Mouse (Mus musculus): ENCODE data around the gene Nol4l. TPM values are rescaled to one million over a fixed set of nuclear protein-coding genes. Genes with fewer than 3 reads are reported as not detected.
A peak's percentile ranks its signal among the peaks of the same experiment; 100 is the strongest.

Nol4l gene
- polyA plus RNA-seq, 1 experiment from 2014 or later = 10.3 TPM

GRCm38 (mm10) chr2:153440755-153441154, 89.0 kb downstream of the Nol4l start:
- H3K27me3 ChIP-seq = no peaks in the 10 kb centered on the region
- no peak for ATAC-seq (ENCODE audit: insufficient number of reproducible peaks, low FRiP score, low TSS enrichment, low read depth)
- H3K9me3 ChIP-seq (replicated peaks) = no peaks in the 10 kb centered on the region
- peak overlapping the region; percentile 53 for H3K27ac ChIP-seq (replicated peaks)
- H3K4me2 ChIP-seq (replicated peaks) = no peak overlapping the region
- H3K4me1 ChIP-seq = peaks cover 75% of the 10 kb centered on the region
- no peak overlapping the region for H3K9ac ChIP-seq
- H3K36me3 ChIP-seq = no peaks in the 10 kb centered on the region
- no peak overlapping the region for H3K4me3 ChIP-seq (replicated peaks)
- 59% methylated on average over 2 of the region's 2 CpGs for WGBS

DNA sequence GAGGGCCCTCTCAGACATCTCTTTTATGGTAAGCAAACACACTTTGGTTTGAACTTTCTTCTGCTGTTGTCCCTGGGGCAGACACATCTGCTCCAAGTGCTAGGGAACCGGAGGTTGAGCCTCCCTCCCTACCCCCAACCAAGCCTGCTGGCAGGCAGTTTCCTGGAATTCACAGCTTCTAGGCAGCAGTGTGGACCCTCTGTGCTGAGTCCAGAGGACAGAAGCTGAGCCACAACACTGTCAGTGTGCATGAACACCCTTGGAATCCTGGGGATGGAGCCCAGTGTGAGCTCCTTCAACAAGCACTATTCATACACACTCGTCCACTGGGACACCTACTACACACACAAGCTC, 92.5 kb downstream of the Nol4l start:
- Histone ChIP-seq H3K9ac (no peak overlapping the region), H3K4me1 (peaks cover 78% of the 10 kb centered on the region)

DNA sequence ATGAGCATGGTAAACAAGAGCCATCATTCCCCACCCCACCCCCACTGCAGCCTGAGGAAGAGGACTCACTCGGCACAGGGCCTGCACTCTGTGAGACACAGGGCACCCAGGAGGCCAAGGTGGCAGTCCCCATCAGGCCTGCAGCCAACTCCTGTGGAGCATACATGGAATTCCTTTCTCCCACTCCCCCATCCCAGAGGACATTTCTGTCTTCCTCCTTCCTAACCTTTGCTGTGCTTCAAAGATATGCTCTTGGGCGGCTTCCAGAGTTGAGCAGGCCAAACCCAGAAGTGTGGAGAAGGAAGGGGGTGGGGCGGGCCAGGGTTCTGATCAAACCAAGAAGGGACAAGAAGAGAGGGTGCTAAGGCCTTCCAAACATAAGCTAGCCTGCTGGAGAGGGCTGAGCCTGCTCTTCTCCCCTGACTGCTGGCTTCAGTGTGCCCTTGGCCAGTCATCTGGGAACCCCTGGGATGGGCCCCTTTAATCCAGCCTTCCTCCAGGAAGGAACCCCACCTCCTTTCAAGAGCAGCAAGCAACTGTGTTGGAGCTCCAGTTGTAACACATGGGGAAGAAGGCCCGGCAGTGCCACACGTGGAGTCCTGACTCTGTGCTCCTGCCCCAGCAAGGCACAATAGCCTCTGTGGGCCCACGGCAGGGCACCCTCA, 93.0 kb downstream of the Nol4l start:
- peaks cover 73% of the 10 kb centered on the region for H3K4me1 ChIP-seq

More for the DNA sequence above, 92.5 kb downstream of the Nol4l start:
- Histone ChIP-seq H3K9me3 (replicated peaks) (no peaks in the 10 kb centered on the region), H3K27me3 (no peaks in the 10 kb centered on the region), H3K4me2 (replicated peaks) (peak overlapping the region; percentile 26), H3K4me3 (replicated peaks) (0 out of 2 replicates have a peak overlapping the region, but pooled peaks have one; percentile 0), H3K36me3 (peaks cover 10% of the 10 kb centered on the region; the same call in 1 of the 2 replicates), H3K27ac (replicated peaks) (peak overlapping the region; percentile 86)
- 27% methylated on average over 2 of the region's 2 CpGs for WGBS
- ATAC-seq (ENCODE audit: insufficient number of reproducible peaks, low FRiP score, low TSS enrichment, low read depth) = no peak

GRCm38 (mm10) chr2:153434880-153435831, 94.6 kb downstream of the Nol4l start:
- 33% methylated on average over 9 of the region's 9 CpGs for WGBS
- no peaks in the 10 kb centered on the region for H3K9me3 ChIP-seq (replicated peaks)
- H3K4me1 ChIP-seq = peaks cover 57% of the 10 kb centered on the region
- peaks cover 30% of the 10 kb centered on the region for H3K36me3 ChIP-seq
- H3K27me3 ChIP-seq = no peaks in the 10 kb centered on the region
- H3K4me3 ChIP-seq (replicated peaks) = no peak overlapping the region
- no peak for ATAC-seq (ENCODE audit: insufficient number of reproducible peaks, low FRiP score, low TSS enrichment, low read depth)
- no peak overlapping the region for H3K9ac ChIP-seq
- H3K27ac ChIP-seq (replicated peaks) = peak overlapping the region; percentile 39; the same call in 1 of the 2 replicates
- H3K4me2 ChIP-seq (replicated peaks) = no peak overlapping the region

More for the DNA sequence above, 93.0 kb downstream of the Nol4l start:
- WGBS = 14% methylated on average over 6 of the region's 6 CpGs
- peak overlapping the region; percentile 26 for H3K4me2 ChIP-seq (replicated peaks)
- no peaks in the 10 kb centered on the region for H3K9me3 ChIP-seq (replicated peaks)
- peaks cover 14% of the 10 kb centered on the region; the same call in 1 of the 2 replicates for H3K36me3 ChIP-seq
- 0 out of 2 replicates have a peak overlapping the region, but pooled peaks have one; percentile 0 for H3K4me3 ChIP-seq (replicated peaks)
- no peaks in the 10 kb centered on the region for H3K27me3 ChIP-seq
- H3K9ac ChIP-seq = no peak overlapping the region
- 0 out of 2 replicates have a peak, but pooled peaks have one; percentile 20 for ATAC-seq (ENCODE audit: insufficient number of reproducible peaks, low FRiP score, low TSS enrichment, low read depth)
- H3K27ac ChIP-seq (replicated peaks) = peak overlapping the region; percentile 86

DNA sequence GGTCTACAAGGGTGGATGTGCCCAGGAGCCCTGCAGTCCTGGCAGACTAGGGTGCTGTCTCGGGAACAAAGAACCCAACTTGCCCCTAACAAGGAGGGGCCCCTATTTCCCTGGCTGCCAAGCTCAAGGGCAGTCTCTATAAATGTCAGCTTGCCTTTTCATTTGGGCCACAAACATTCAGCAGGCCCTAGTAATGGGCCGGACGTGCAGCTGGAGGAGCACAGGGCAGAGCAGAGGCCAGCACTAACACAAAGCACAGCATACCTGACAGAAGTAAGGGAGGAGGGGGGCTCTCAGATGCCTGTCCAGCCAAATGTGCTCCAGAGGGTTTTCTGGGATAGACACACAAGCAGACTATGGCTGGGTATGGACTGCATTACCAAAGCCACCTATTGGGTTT, 95.9 kb downstream of the Nol4l start:
- H3K4me1 ChIP-seq = peaks cover 50% of the 10 kb centered on the region
- 57% methylated on average over 3 of the region's 3 CpGs for WGBS
- no peak overlapping the region for H3K4me3 ChIP-seq (replicated peaks)
- no peaks in the 10 kb centered on the region for H3K9me3 ChIP-seq (replicated peaks)
- no peaks in the 10 kb centered on the region for H3K27me3 ChIP-seq
- 0 out of 2 replicates have a peak overlapping the region, but pooled peaks have one; percentile 2 for H3K27ac ChIP-seq (replicated peaks)
- no peak overlapping the region for H3K9ac ChIP-seq
- ATAC-seq (ENCODE audit: insufficient number of reproducible peaks, low FRiP score, low TSS enrichment, low read depth) = no peak
- H3K36me3 ChIP-seq = peaks cover 32% of the 10 kb centered on the region
- no peak overlapping the region for H3K4me2 ChIP-seq (replicated peaks)

- Histone ChIP-seq H3K27ac (replicated peaks) (0 out of 2 replicates have a peak overlapping the region, but pooled peaks have one; percentile 17), H3K9me3 (replicated peaks) (no peaks in the 10 kb centered on the region), H3K27me3 (no peaks in the 10 kb centered on the region), H3K4me2 (replicated peaks) (no peak overlapping the region), H3K4me1 (peaks cover 38% of the 10 kb centered on the region), H3K9ac (no peak overlapping the region), H3K4me3 (replicated peaks) (no peak overlapping the region), H3K36me3 (peaks cover 32% of the 10 kb centered on the region)
- ATAC-seq (ENCODE audit: insufficient number of reproducible peaks, low FRiP score, low TSS enrichment, low read depth) = no peak
- 48% methylated on average over 7 of the region's 7 CpGs for WGBS
These were observed 97.3 kb downstream of the Nol4l start for GRCm38 (mm10) chr2:153432492-153432891.

DNA sequence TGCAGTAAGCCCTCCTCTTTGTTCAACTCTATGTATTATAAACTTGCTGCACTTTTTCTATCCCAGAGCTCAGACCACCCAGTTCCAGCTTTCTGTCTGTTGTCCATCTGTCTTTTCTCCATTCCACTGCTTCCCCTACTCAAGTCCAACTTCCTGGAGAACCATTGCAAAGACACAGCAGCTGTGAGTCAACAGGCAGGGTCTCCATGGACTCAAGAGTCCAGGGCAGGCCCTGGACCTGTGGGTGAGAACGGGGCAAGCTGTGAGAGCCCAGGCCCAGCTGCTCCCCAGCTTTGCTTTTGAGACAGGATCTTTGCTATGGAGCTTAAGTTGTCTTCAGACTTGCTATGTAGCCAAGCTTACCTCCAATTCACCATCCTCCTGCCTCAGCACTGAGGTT, 99.2 kb downstream of the Nol4l start:
- H3K27ac ChIP-seq (replicated peaks) = no peak overlapping the region
- peaks cover 31% of the 10 kb centered on the region for H3K4me1 ChIP-seq
- no peak overlapping the region for H3K4me3 ChIP-seq (replicated peaks)
- H3K4me2 ChIP-seq (replicated peaks) = no peak overlapping the region
- peaks cover 33% of the 10 kb centered on the region for H3K36me3 ChIP-seq
- WGBS = 83% methylated on average over 1 of the region's 1 CpGs
- ATAC-seq (ENCODE audit: insufficient number of reproducible peaks, low FRiP score, low TSS enrichment, low read depth) = no peak
- H3K9me3 ChIP-seq (replicated peaks) = no peaks in the 10 kb centered on the region
- H3K27me3 ChIP-seq = no peaks in the 10 kb centered on the region
- no peak overlapping the region for H3K9ac ChIP-seq

- no peak for ATAC-seq (ENCODE audit: insufficient number of reproducible peaks, low FRiP score, low TSS enrichment, low read depth)
- no peaks in the 10 kb centered on the region for H3K9me3 ChIP-seq (replicated peaks)
- H3K4me3 ChIP-seq (replicated peaks) = no peak overlapping the region
- no peak overlapping the region for H3K27ac ChIP-seq (replicated peaks)
- H3K36me3 ChIP-seq = peaks cover 42% of the 10 kb centered on the region
- WGBS = 57% methylated on average over 2 of the region's 2 CpGs
- H3K4me1 ChIP-seq = peaks cover 24% of the 10 kb centered on the region; the same call in 1 of the 2 replicates
- H3K9ac ChIP-seq = no peak overlapping the region
- no peak overlapping the region for H3K4me2 ChIP-seq (replicated peaks)
- no peaks in the 10 kb centered on the region for H3K27me3 ChIP-seq
These were observed 101.3 kb downstream of the Nol4l start for GRCm38 (mm10) chr2:153428485-153428884.

GRCm38 (mm10) chr2:153426931-153427330, 102.8 kb downstream of the Nol4l start:
- Histone ChIP-seq H3K27ac (replicated peaks) (peak overlapping the region; percentile 28; the same call in 1 of the 2 replicates), H3K9ac (no peak overlapping the region), H3K9me3 (replicated peaks) (no peaks in the 10 kb centered on the region), H3K4me2 (replicated peaks) (no peak overlapping the region), H3K36me3 (peaks cover 32% of the 10 kb centered on the region), H3K4me3 (replicated peaks) (no peak overlapping the region), H3K27me3 (no peaks in the 10 kb centered on the region), H3K4me1 (peaks cover 29% of the 10 kb centered on the region; the same call in 1 of the 2 replicates)
- 24% methylated on average over 2 of the region's 2 CpGs for WGBS
- ATAC-seq (ENCODE audit: insufficient number of reproducible peaks, low FRiP score, low TSS enrichment, low read depth) = no peak

DNA sequence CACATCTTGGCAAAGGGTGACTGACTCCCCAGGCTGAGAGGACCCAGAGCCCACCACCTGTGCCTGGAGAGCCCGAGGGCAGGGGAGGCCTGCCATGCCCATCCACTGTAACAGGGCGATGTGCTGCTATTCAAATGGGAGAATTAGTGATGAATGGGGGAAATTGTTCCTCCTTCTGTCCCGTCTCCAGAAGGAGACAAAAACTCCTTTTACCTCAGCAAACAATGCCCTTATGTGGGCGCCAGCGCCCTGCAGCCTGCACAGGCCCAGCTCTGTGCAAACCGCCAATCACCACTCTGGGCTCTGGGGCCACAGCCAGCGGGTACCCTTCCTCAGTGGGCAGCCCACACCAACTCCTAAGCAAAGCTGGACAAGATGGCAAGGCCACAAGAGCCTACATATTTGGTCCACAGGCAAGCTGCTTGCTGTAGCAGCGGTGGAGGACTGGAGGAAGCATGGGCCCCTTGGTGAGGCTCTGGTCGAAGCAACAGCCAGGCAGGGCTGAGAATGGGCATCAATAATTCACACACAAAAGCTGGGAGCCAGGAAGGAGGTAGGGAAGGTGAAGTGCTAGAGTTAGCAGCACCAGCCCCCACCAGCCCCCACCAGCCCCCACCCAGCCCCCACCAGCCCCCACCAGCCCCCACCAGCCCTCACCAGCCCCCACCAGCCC, 103.6 kb downstream of the Nol4l start:
- peaks cover 25% of the 10 kb centered on the region for H3K36me3 ChIP-seq
- no peaks in the 10 kb centered on the region for H3K27me3 ChIP-seq
- WGBS = 50% methylated on average over 9 of the region's 9 CpGs

More for the DNA sequence above, 103.6 kb downstream of the Nol4l start:
- no peak overlapping the region for H3K4me3 ChIP-seq (replicated peaks)
- H3K27ac ChIP-seq (replicated peaks) = no peak overlapping the region
- H3K4me2 ChIP-seq (replicated peaks) = no peak overlapping the region
- ATAC-seq (ENCODE audit: insufficient number of reproducible peaks, low FRiP score, low TSS enrichment, low read depth) = no peak
- peaks cover 29% of the 10 kb centered on the region; the same call in 1 of the 2 replicates for H3K4me1 ChIP-seq
- no peak overlapping the region for H3K9ac ChIP-seq
- no peaks in the 10 kb centered on the region for H3K9me3 ChIP-seq (replicated peaks)
